Mouse (Mus musculus) megakaryocyte-erythroid progenitor cell, adult 5-6 weeks (primary cell): ENCODE results near the gene Smbd1. TPM values are rescaled to one million over a fixed set of nuclear protein-coding genes. Genes with fewer than 3 reads are reported as not detected.

Experiments
- ATAC-seq: replicated peaks from 2 replicates; pipeline ENCODE4 v1.8.0; 2016; ENCODE audit warnings: mild to moderate bottlenecking, inconsistent platforms; ENCODE audit not compliant: severe bottlenecking, poor library complexity, low FRiP score, low TSS enrichment
- total RNA-seq, 2 experiments: library from RNA; stranded (forward) in 1 of 2; stranded (reverse) in 1 of 2; fragments of 200-1000, 215-1000 nt in 1 of 2; fragments of >200 nt in 1 of 2; fragmentation: Nextera tagmentation in 1 of 2; gene quantifications; 2 replicates each; pipeline ENCODE4 v1.2.3; 2014 to 2017

Smbd1 gene
- total RNA-seq (2014; fragmentation: Nextera tagmentation) = not detected in 2 replicates
- not detected in 2 replicates for total RNA-seq (2017)

GRCm38 (mm10) chr16:32810321-32810720, at the start of gene Smbd1:
Gene Smbd1 (minus strand): TSS chr16:32810477.
- ATAC-seq = no peak

GRCm38 (mm10) chr16:32858771-32859636, 48.7 kb upstream of the Smbd1 start:
- no peak for ATAC-seq

GRCm38 (mm10) chr16:32858356-32858755, 48.1 kb upstream of the Smbd1 start:
- no peak for ATAC-seq

GRCm38 (mm10) chr16:32856751-32857150, 46.5 kb upstream of the Smbd1 start:
- no peak for ATAC-seq

- ATAC-seq = peak; percentile 93
Measured at GRCm38 (mm10) chr16:32854050-32854571, 43.8 kb upstream of the Smbd1 start.

- no peak for ATAC-seq
Measured at GRCm38 (mm10) chr16:32853492-32854049, 43.3 kb upstream of the Smbd1 start.

- ATAC-seq = no peak
Measured at GRCm38 (mm10) chr16:32849042-32849830, 39.0 kb upstream of the Smbd1 start.

- no peak for ATAC-seq
Measured at GRCm38 (mm10) chr16:32847103-32847502, 36.8 kb upstream of the Smbd1 start.

- ATAC-seq = no peak
Measured at GRCm38 (mm10) chr16:32831501-32831900, 21.2 kb upstream of the Smbd1 start.

GRCm38 (mm10) chr16:32829104-32829503, 18.8 kb upstream of the Smbd1 start:
- no peak for ATAC-seq

GRCm38 (mm10) chr16:32826521-32826920, 16.2 kb upstream of the Smbd1 start:
- ATAC-seq = no peak

- ATAC-seq = no peak
Measured at GRCm38 (mm10) chr16:32825380-32825779, 15.1 kb upstream of the Smbd1 start.

- no peak for ATAC-seq
Measured at GRCm38 (mm10) chr16:32824061-32824460, 13.8 kb upstream of the Smbd1 start.

- no peak for ATAC-seq
Measured at GRCm38 (mm10) chr16:32823487-32823886, 13.2 kb upstream of the Smbd1 start.

- ATAC-seq = no peak
Measured at GRCm38 (mm10) chr16:32822881-32823280, 12.6 kb upstream of the Smbd1 start.

GRCm38 (mm10) chr16:32822450-32822827, 12.2 kb upstream of the Smbd1 start:
- no peak for ATAC-seq

- ATAC-seq = no peak
Measured at GRCm38 (mm10) chr16:32821772-32822449, 11.6 kb upstream of the Smbd1 start.

- ATAC-seq = no peak
Measured at GRCm38 (mm10) chr16:32818441-32818840, 8.2 kb upstream of the Smbd1 start.

GRCm38 (mm10) chr16:32818036-32818435, 7.8 kb upstream of the Smbd1 start:
- ATAC-seq = no peak
